Mouse (Mus musculus) frontal cortex, postnatal 36 days (tissue): Measurements from ENCODE around the gene Psmg3.
A peak's percentile ranks its signal among the peaks of the same experiment; 100 is the strongest.

Experiments used
- DNase-seq, 2 experiments: peaks; one replicate each; pipeline ENCODE4 v3.0.0; 2022; ENCODE audit warnings: low spot score in 2 of 2

Psmg3 gene

GRCm38 (mm10) chr5:139794137-139794536 is 32.5 kb downstream of the Psmg3 start:
- DNase-seq = no peak

DNA sequence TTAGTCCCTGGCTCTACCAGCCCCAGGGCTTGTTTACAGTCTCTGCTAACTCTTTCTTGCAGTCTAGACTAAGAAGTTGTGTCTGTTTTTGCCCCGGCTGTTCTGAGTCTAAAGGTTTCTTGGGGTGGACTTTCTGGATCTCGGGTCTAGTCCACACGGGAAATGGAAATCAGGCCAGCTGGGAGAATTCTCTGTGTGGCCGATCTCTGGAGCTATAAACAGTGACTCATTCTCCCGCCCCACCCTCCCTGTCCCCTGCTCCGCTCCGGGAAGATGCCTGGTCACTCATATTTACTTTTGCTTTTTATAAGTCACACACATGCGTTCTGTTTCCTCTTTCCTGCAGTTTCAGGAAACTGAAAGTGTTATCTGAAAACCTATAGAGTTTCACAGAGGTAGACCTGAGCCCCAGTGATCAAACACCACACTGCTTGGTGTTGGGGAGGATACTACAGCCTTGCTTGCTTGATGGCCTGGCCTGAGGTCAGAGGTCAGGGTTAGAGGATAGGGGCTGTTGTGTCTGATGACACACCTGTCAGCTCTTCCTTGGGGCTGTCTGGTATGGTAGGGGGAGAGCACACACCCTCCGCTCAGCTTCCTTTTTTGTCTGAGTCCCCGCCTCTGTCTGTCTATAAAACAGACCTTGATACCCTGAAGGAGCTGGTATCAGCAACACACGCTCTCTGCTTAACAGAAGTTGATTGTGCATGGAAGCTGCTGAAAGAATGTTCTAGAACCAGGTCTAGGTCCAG is 33.2 kb downstream of the Psmg3 start:
- no peak for DNase-seq

- no peak for DNase-seq
Measured at GRCm38 (mm10) chr5:139792966-139793337, 33.7 kb downstream of the Psmg3 start.

DNA sequence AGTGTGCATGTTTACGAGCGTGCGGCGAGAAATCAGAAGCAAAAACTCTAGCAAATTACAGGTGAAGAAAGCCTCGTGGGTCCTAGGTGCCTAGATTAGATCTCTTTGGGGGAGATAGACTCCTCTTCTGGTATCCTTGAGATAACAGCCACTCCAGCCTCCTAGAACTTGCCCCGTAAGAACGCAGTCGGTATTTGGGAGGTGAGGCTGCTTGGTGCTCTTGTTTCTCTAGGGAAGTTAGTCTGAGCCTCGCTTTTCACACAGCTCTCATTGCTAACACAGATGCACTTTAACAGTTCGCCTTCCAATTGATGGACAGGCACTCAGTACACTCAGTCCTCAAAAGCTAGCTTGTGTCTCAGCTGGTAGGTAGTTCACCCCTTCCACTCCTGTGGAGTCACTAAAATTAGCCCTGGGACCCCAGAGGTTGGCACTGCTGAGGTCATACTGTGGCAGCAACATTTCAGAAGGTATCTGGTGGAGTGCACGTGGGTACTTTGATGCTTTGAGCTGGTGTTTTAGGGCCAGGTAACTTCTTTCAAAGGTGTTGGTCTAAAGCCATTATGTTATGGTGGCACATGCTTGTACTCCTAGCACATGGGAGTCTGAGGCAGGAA is 34.4 kb downstream of the Psmg3 start:
- DNase-seq = no peak

DNA sequence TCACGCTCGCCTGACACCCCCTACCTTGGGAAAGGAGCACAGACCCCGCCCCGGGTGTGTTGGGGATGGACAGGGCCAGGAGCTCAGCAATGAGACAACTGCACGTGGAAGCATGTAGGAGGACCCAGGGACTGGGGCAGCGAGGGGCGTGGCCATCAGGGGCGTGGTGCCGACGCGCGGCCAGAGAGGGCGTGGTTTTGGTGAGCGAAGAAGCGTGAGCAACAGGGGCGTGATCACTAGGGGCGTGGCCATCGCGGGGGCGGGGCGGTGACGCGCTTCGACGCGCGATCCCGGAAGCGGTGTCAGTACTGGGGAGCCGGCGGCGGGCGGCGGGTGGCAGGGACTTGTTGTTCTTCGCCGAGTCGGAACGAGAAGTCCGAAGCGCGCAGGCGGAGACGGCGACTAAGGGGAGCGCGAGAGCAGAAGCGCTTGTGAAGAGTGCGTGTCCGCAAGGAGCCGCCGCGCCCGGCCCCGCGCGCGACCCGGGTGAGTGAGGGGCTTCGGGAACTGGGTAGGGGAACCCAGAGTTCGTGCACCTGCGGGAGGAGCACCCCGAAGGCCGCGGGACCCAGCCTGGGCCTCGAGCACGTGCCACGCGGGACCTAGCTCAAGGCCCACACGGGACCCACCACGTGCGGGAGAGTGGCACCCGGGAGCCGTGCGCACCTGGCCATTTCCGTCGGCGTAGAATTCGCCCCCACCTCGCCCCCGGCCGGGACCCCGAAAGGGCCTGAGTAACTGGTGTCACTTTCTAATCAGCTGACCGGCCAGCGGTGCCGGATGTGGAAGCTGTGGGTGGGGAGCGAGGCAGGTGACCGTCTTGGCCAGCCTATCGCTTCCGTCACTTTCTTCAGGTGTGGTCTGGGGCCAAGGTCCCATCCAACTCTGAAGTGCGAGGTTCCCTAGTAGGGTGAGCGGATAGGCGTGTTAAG is 35.2 kb downstream of the Psmg3 start, which contains the start of gene Mafk:
Gene Mafk (plus strand): TSS at position 287 of the 932 bp plus-strand sequence.
- DNase-seq = peak; percentile 91 to 93

- DNase-seq = no peak
Measured at GRCm38 (mm10) chr5:139789466-139789865, 37.2 kb downstream of the Psmg3 start.

DNA sequence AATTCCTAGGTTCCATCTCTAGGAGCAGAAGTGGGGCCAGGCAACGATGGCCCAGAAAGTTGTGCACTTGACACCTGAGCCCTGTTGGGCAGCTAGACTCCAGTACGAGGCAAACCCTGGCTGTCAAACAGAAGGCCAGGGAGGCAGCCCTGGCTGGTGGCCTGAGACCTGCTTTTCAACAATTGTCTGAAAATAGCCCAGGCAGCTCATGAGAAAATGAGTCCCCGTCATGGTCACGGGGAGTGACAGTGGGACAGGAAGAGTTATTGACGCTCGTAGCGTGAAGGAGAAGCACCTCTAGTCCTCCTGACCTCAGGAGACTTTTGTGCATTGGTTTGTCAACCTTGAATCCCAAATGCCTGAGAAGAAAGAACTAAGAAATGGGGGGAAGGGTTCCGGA is 45.3 kb downstream of the Psmg3 start:
- DNase-seq = no peak

DNA sequence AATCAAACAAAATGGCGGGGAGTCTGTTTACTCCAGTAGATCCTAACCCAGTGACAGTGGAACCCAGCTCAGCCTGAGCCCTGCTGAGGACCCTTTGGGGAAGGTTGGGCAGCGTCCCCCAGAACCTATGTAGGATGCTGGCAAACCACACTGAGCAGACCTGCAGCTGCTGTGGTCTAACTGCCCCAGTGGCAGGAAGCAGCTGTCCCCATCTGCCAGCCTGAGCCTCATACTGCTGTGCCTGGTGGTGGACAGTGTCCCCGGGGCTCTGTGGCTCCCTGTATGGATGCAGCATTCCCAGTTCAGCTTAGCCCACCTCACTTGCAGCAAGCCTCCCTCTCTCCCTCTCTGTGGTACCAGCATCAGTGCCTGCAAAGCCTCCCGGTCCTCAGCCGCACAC is 49.7 kb downstream of the Psmg3 start:
- no peak for DNase-seq

DNA sequence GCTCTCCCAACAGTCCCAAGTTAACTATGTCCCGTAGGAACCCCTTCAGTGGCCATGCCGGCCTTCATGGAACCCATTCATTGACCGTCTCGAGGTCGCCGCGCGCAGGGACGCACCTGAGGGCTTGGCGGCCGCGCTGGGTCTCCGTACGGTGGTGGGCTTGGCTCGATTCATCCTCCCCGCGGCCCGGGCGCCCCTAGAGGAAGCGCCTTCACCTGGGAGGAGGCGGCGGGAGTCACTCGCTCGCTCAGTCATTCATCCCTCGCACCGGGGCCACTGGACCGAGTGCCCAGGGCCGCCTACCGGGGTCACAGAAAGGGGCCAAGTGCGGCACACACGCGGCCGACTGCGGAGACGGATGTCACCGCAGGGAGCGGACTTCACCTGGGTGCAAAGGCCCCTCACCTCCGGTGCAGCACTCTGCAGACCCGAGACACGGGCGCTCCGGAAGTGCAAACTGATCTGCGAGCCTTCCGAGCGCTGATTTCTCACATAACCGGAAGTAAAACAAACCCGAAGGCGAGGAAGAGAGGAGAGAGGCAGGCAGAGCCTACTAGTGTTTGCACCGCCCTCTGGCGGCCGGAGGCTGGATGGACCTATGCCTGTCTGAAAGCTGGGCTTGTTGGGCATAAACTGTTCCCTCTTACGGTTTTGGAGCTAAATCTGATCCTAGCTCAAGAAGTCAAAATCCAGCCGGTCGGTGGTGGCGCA is 51.3 kb downstream of the Psmg3 start, which contains the start of gene Ints1:
Gene Ints1 (minus strand): TSS at position 459 of the 711 bp plus-strand sequence.
- DNase-seq = peak; percentile 97
